Mouse (Mus musculus) ES-E14 (cell line): ENCODE data around the gene Olfr523.

Experiments
- CHD2 ChIP-seq: IDR thresholded peaks from 2 replicates; pipeline ENCODE4 v1.6.1; 2014; ENCODE audit warnings: mild to moderate bottlenecking, low read depth, low read length, inconsistent platforms
- MAFK ChIP-seq: IDR thresholded peaks from 2 replicates; pipeline ENCODE4 v1.6.1; 2014; ENCODE audit warnings: mild to moderate bottlenecking, low read depth, low read length, inconsistent platforms; ENCODE audit not compliant: insufficient read depth

- TF ChIP-seq MAFK (no peak), CHD2 (no peak)
Observed at GRCm38 (mm10) chr7:140186646-140187620, 13.9 kb downstream of the Olfr523 start.
